Mouse (Mus musculus): ENCODE measurements around the gene Zbtb2. TPM values are rescaled to one million over a fixed set of nuclear protein-coding genes. Genes with fewer than 3 reads are reported as not detected.
A peak's percentile ranks its signal among the peaks of the same experiment; 100 is the strongest.

Zbtb2 gene
- polyA plus RNA-seq, 1 experiment from 2014 or later, result 18.8 TPM

DNA sequence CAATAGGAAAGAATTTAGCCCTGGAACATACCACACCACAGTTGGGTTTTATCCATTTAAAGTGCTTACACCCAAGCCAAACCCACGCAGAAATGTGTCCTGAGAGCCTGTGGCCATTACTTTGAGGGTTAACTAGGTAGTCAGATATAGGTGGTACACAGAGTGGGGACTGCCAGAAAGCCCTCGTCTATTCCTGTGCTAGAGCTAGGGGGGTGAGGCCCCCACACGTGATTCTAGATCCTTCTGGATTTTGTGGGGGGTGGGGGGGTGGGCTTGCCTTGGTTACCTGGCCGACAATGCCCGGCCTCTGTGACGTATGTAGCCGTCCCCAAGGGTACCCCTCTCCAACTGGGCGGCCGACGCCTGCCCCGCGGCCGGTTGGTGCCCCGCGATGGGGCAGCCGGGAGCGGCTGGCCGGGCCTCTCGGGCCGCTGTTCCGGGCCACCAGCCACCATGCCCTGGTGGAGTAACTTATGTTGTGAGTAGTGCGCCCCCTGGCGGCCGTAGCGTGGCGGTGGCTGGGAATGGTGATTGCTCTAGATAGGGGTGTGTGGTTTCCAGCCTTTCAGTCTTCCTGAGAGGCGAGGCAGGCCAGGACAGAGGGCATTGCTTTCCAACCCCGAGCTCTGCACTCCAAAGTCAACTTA is 41.3 kb downstream of the Zbtb2 start:
- peak; percentile 93 for DNase-seq (ENCODE audit: low spot score)
- Histone ChIP-seq H3K4me3 (peak overlapping the region; percentile 58), H3K4me1 (peaks cover 10% of the 10 kb centered on the region), H3K36me3 (replicated peaks) (no peaks in the 10 kb centered on the region), H3K9me3 (no peaks in the 10 kb centered on the region), H3K27ac (replicated peaks) (peak overlapping the region; percentile 79), H3K27me3 (replicated peaks; ENCODE audit: low read depth, poor library complexity, severe bottlenecking) (no peaks in the 10 kb centered on the region)
- 7% methylated on average over 28 of the region's 28 CpGs for WGBS

DNA sequence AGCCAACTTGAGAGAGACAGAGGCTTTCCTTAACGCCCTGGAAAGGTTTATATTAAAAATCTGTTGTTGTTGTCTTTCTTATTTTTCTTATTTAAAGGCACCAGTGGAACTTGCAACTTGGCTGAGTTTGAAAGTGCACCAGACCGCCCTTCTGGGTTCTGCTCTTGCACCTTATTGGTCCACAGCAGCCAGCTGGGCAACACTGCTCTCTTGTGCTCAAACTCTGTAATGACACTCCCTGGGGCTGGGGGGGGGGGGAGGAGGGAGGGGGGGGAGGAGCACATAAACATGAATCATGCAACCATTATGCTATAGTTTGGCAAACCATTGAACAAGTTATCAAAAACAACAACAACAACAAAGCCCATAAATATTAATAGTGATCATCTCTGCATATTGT is 46.5 kb downstream of the Zbtb2 start:
- Histone ChIP-seq H3K4me1 (peaks cover 21% of the 10 kb centered on the region), H3K9me3 (no peaks in the 10 kb centered on the region), H3K27ac (replicated peaks) (peak overlapping the region; percentile 57; the same call in 1 of the 2 replicates), H3K4me3 (no peak overlapping the region), H3K27me3 (replicated peaks; ENCODE audit: low read depth, poor library complexity, severe bottlenecking) (no peaks in the 10 kb centered on the region), H3K36me3 (replicated peaks) (no peaks in the 10 kb centered on the region)
- peak; percentile 69 for DNase-seq (ENCODE audit: low spot score)
- WGBS, result 17% methylated on average over 2 of the region's 2 CpGs

DNA sequence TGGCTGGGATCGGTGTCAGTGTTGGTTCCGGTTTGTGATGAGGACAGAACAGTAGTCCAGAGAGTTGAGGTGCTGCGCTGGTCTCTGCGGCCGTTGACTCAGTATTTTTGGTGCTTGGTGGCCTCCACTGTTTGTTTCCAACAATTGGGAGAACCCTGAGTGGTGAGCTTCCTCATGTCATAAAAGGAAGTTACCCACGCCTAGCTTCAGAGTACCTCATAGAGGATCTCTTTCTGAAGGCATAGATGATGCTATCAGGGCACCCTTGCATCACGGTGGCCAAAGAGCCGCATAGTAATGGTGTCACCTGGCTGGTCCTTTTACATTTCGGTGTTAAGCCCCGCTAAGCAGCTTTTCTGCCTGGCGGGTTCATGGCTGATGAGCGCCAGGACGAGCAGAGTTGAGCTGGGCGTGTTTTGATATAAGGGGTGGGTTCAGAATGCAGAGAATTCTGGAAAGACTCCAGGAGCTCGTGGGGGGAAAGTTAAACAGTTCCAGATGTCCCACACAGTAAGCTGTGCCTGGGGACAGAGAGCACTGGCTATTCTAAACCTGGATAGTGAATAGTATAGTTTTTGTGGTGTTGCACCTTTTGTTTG is 48.9 kb downstream of the Zbtb2 start:
- peak; percentile 65 for DNase-seq (ENCODE audit: low spot score)
- WGBS, result 47% methylated on average over 15 of the region's 15 CpGs
- Histone ChIP-seq H3K4me3 (peak overlapping the region; percentile 27; the same call in 1 of the 2 replicates), H3K4me1 (peaks cover 29% of the 10 kb centered on the region), H3K9me3 (no peaks in the 10 kb centered on the region), H3K27ac (replicated peaks) (peak overlapping the region; percentile 71), H3K36me3 (replicated peaks) (no peaks in the 10 kb centered on the region), H3K27me3 (replicated peaks; ENCODE audit: low read depth, poor library complexity, severe bottlenecking) (no peaks in the 10 kb centered on the region)

DNA sequence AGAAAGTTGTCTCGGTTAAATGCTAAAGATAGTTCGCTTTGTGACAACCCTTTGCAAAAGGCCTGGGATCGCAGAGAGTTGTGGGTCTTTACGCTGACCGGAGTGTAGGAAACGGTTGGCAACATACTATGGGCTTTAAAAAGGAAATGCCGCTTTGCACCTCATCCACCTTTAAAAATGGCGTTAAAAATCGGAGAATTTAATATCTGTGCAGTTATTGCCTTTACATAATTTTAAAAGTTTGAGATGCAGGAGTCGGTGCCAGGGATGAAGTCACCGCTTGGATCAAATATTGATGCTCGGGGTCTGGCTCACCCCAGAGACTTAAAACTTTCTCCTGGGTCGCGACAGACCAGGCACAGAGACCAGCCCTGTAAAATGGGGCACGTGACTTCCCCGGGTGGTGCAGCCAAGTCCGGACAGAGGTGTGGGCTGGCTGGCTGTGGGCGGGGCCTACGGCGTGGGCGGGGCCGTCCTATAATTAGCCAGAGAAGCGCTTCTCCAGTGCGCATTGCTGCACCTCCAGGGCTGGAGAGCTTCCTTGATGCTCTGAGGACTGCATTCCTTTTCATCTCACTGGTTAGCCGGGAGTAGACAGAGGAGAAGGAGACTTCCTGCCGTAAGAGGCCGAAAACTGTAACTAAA is 53.7 kb downstream of the Zbtb2 start:
- peaks cover 31% of the 10 kb centered on the region for H3K4me1 ChIP-seq
- 8% methylated on average over 27 of the region's 27 CpGs for WGBS
- H3K27ac ChIP-seq (replicated peaks), result peak overlapping the region; percentile 35; the same call in 1 of the 2 replicates
- peak; percentile 91 for DNase-seq (ENCODE audit: low spot score)
- H3K27me3 ChIP-seq (replicated peaks; ENCODE audit: low read depth, poor library complexity, severe bottlenecking), result no peaks in the 10 kb centered on the region
- H3K4me3 ChIP-seq, result peak overlapping the region; percentile 56
- H3K36me3 ChIP-seq (replicated peaks), result no peaks in the 10 kb centered on the region
- no peaks in the 10 kb centered on the region for H3K9me3 ChIP-seq

DNA sequence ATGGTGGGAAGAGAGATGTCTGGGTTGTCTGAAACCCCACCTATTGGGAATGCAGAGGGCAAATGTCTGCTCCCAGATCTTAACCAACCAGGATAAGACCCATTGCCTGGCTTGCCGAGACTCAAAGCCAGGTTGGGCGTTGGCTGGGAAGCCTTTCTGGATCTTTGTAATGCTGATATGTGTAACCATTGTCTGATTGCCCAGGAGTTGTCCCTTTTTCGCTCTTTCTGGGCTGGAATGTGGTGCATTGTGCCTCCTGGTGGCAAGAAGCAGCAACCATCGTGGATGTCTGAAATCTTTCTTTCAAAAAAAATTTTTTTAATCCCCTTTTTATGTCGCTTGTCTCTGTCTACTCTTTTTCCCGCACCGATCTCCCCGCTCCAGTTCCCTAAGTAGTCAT is 54.6 kb downstream of the Zbtb2 start:
- peaks cover 25% of the 10 kb centered on the region for H3K4me1 ChIP-seq
- no peaks in the 10 kb centered on the region for H3K36me3 ChIP-seq (replicated peaks)
- 0 out of 2 replicates have a peak overlapping the region, but pooled peaks have one; percentile 25 for H3K27ac ChIP-seq (replicated peaks)
- DNase-seq (ENCODE audit: low spot score), result peak; percentile 66
- no peaks in the 10 kb centered on the region for H3K27me3 ChIP-seq (replicated peaks; ENCODE audit: low read depth, poor library complexity, severe bottlenecking)
- H3K9me3 ChIP-seq, result no peaks in the 10 kb centered on the region
- peak overlapping the region; percentile 56 for H3K4me3 ChIP-seq
- 10% methylated on average over 8 of the region's 8 CpGs for WGBS

DNA sequence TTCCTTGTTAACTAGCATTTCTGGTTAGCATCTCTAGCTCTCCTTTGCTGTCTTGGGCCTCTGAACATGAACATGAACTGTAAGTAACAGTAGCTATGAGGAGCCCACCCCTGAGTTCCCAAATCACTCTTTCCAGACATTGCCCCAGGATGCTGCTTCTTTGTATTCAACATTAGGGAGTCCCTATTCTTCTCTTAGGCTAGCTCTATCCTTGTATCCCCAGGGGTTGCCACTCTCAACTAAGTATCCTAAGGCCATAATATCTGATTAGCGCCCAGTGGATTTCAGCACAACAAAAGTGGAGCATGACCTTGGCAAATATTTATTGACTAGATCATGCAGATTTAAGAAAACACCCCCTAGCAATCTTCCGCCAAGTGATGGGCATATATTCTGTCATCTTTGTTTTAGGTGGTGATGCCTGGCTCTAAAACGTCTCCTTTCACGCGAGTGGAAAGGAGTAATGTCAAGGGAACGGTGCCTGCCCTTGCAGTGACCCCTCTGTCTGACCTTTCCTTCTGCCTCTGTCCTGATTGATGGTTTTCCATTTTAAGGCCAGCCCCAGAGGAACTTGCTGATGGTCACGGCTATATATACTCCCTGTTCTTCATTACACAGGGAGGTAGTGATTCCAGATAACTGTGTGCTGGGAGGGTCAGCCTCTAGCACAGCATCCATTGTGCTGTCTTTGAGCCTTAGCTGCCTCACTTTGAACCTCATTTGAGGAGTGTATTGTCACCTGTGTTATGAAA is 55.5 kb downstream of the Zbtb2 start:
- no peak for DNase-seq (ENCODE audit: low spot score)
- no peak overlapping the region for H3K27ac ChIP-seq (replicated peaks)

DNA sequence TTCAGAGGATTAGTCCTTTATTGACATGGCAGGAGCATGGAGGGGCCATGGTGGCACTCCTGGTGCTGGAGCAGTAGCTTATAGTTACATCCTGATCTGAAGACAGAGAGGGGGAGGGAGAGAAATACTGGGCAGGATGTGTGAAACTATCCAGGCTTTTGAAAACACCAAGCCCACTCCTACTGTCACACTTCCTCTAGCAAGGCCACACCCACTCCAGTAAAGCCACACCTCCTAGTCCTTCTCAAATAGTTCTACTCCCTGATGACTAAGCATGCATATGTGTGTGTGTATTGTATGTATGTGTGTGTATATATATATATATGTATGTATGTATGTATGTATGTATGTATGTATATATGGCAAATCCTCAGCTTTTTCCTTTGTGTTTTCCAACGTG is 60.2 kb downstream of the Zbtb2 start:
- no peak for DNase-seq (ENCODE audit: low spot score)
- H3K4me3 ChIP-seq, result no peak overlapping the region
- H3K27me3 ChIP-seq (replicated peaks; ENCODE audit: low read depth, poor library complexity, severe bottlenecking), result no peaks in the 10 kb centered on the region
- 75% methylated on average over 1 of the region's 1 CpGs for WGBS
- H3K27ac ChIP-seq (replicated peaks), result no peak overlapping the region
- H3K4me1 ChIP-seq, result peaks cover 7% of the 10 kb centered on the region
- H3K9me3 ChIP-seq, result no peaks in the 10 kb centered on the region; the same call in 1 of the 2 replicates
- H3K36me3 ChIP-seq (replicated peaks), result no peaks in the 10 kb centered on the region

More for the DNA sequence above, 55.5 kb downstream of the Zbtb2 start:
- Histone ChIP-seq H3K36me3 (replicated peaks) (no peaks in the 10 kb centered on the region), H3K4me1 (peaks cover 25% of the 10 kb centered on the region), H3K4me3 (no peak overlapping the region), H3K27me3 (replicated peaks; ENCODE audit: low read depth, poor library complexity, severe bottlenecking) (no peaks in the 10 kb centered on the region), H3K9me3 (no peaks in the 10 kb centered on the region; the same call in 1 of the 2 replicates)
- WGBS, result 48% methylated on average over 7 of the region's 7 CpGs

DNA sequence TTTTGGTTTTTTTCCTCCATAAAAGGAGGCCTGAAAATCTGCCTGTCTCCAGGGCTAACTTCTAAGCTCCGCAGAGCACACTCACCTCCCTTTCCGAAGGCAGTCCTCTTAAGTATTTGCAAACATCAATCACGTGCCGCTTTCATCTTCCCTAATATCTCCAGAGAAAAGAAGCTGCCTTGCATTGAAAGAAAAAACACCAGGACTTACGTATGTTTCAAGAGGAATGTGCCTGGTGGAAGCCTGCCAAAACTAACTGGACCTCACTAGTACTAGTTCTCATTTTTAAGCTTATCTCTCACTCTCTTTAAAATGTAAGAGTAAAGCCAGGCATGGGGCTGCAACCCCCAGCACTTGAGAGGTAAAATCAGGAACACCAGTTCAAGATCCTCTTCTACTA is 62.3 kb downstream of the Zbtb2 start:
- Histone ChIP-seq H3K36me3 (replicated peaks) (no peaks in the 10 kb centered on the region), H3K4me3 (no peak overlapping the region), H3K9me3 (no peaks in the 10 kb centered on the region; the same call in 1 of the 2 replicates), H3K4me1 (peaks cover 4% of the 10 kb centered on the region; the same call in 1 of the 2 replicates), H3K27me3 (replicated peaks; ENCODE audit: low read depth, poor library complexity, severe bottlenecking) (no peaks in the 10 kb centered on the region), H3K27ac (replicated peaks) (no peak overlapping the region)
- no peak for DNase-seq (ENCODE audit: low spot score)
- WGBS, result 75% methylated on average over 5 of the region's 5 CpGs

DNA sequence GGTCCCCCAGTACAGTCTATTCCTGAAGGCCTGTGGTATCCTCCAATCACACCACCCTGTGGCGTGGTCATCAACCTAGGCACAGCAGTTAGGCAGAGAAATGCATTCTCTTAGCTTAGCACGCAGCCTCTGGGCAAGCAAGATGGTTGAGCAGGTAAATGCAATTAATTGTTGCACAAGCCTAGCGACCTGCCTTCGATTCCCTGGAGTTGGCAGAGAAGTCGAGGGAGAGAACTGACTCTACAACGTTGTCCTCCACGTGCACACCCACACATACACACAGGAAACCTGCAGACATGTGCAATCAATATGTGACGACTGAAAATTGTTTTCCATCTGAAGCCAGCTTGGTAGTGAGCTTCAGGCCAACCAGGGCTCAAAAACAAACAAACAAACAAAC is 64.0 kb downstream of the Zbtb2 start:
- Histone ChIP-seq H3K27ac (replicated peaks) (no peak overlapping the region), H3K27me3 (replicated peaks; ENCODE audit: low read depth, poor library complexity, severe bottlenecking) (no peaks in the 10 kb centered on the region), H3K9me3 (no peaks in the 10 kb centered on the region; the same call in 1 of the 2 replicates), H3K4me1 (peaks cover 6% of the 10 kb centered on the region; the same call in 1 of the 2 replicates), H3K36me3 (replicated peaks) (no peaks in the 10 kb centered on the region), H3K4me3 (no peak overlapping the region)
- WGBS, result 81% methylated on average over 8 of the region's 8 CpGs
- no peak for DNase-seq (ENCODE audit: low spot score)

Other genes with a start within 250 kb of the Zbtb2 start
- 22.1 and 24.3 TPM in 2 replicates for gene Akap12, start 121.7 kb downstream of the Zbtb2 start, polyA plus RNA-seq (2016; fragmentation: Nextera tagmentation; extraction: Ambion mirVana)
- 46.5 and 52.5 TPM in 2 replicates for gene Rmnd1, start 44.3 kb upstream of the Zbtb2 start, polyA plus RNA-seq (2016; fragmentation: Nextera tagmentation; extraction: Ambion mirVana)
- gene Armt1, start 44.4 kb upstream of the Zbtb2 start, polyA plus RNA-seq (2016; fragmentation: Nextera tagmentation; extraction: Ambion mirVana), result 27.4 and 29.5 TPM in 2 replicates
- 0.10 and 0.15 TPM in 2 replicates for gene Ccdc170, start 94.4 kb upstream of the Zbtb2 start, polyA plus RNA-seq (2016; fragmentation: Nextera tagmentation; extraction: Ambion mirVana)
- 0.07 TPM in 1 of 2 replicates, not detected in the other for gene Esr1, start 223.5 kb upstream of the Zbtb2 start, polyA plus RNA-seq (2016; fragmentation: Nextera tagmentation; extraction: Ambion mirVana)

Measured in embryonic facial prominence, embryonic 10.5 days (tissue).